Mouse (Mus musculus) liver, embryonic 13.5 days (tissue): ENCODE measurements around the gene Rnf103. TPM values are rescaled to one million over a fixed set of nuclear protein-coding genes. Genes with fewer than 3 reads are reported as not detected.

Source experiments
- ATAC-seq: fragments of 200-750 bp; cut with Nextera tagmentation; 2 replicates; pipeline ENCODE4 v1.8.0; 2017; ENCODE audit warnings: low read depth, mild to moderate bottlenecking, moderate number of reproducible peaks, moderate library complexity
- DNase-seq: peaks from one replicate; pipeline ENCODE4 v3.0.0; 2022
- H3K27ac ChIP-seq: fragments of 300-500 bp; sonication (generic); 2 replicates; pipeline ENCODE4 v1.5.1; 2015; ENCODE audit warnings: moderate library complexity, mild to moderate bottlenecking, inconsistent platforms
- H3K27me3 ChIP-seq: fragments of 300-500 bp; sonication (generic); 2 replicates; pipeline ENCODE4 v1.6.1; 2015; ENCODE audit warnings: mild to moderate bottlenecking, inconsistent platforms
- H3K36me3 ChIP-seq: fragments of 300-500 bp; sonication (generic); 2 replicates; pipeline ENCODE4 v1.6.1; 2015; ENCODE audit warnings: mild to moderate bottlenecking, inconsistent platforms
- H3K4me1 ChIP-seq: fragments of 300-500 bp; sonication (generic); replicated peaks from 2 replicates; pipeline ENCODE4 v1.6.1; 2015; ENCODE audit warnings: inconsistent platforms
- H3K4me2 ChIP-seq: fragments of 300-500 bp; sonication (generic); 2 replicates; pipeline ENCODE4 v1.6.1; 2015; ENCODE audit warnings: inconsistent platforms, mild to moderate bottlenecking, moderate library complexity
- H3K4me3 ChIP-seq: fragments of 300-500 bp; sonication (generic); replicated peaks from 2 replicates; pipeline ENCODE4 v1.5.1; 2015; ENCODE audit warnings: mild to moderate bottlenecking, inconsistent platforms
- H3K9ac ChIP-seq: fragments of 300-500 bp; sonication (generic); 2 replicates; pipeline ENCODE4 v1.6.1; 2015; ENCODE audit warnings: mild to moderate bottlenecking, inconsistent platforms
- H3K9me3 ChIP-seq: fragments of 300-500 bp; sonication (generic); replicated peaks from 2 replicates; pipeline ENCODE4 v1.6.1; 2016; ENCODE audit warnings: inconsistent platforms
- WGBS: fragments of 180-500 bp; shearing (Covaris S2); methylation state at CpG from one replicate; pipeline ENCODE4 v1.1.7; 2015; ENCODE audit not compliant: insufficient replicate concordance; 5-methylcytosine and 5-hydroxymethylcytosine counted together
- polyA plus RNA-seq: library from polyadenylated mRNA; unstranded; fragments of >200 nt; fragmentation: Nextera tagmentation; extraction: Ambion mirVana; gene quantifications from 2 replicates; pipeline ENCODE4 v1.2.1, GENCODE M21; 2015

Gene Rnf103
- polyA plus RNA-seq, 1 experiment from 2014 or later = 5.4 TPM

DNA sequence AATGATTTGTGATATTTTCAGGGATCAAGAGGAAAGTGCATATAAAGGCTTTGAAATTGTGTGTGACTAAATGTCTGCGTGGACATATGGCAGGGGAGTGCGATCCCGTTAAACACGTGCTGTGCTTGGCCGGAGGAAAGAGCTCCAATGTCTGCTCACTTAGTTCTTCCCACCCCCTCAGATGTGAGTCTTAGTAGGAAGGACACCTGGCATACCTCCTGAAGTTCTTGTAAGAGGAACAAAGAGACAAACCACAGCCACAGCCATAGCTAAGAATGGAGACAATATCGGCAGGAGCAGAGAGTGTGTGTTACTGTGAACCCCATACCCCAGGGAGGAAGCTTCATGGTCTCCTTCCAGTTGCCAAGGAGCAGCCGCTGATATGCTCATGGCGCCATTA is 36.5 kb downstream of the Rnf103 start:
- no peaks in the 10 kb centered on the region for H3K36me3 ChIP-seq
- no peaks in the 10 kb centered on the region for H3K4me1 ChIP-seq
- DNase-seq (no peak), ATAC-seq (no peak)
- WGBS = 79% methylated on average over 8 of the region's 8 CpGs
- H3K27me3 ChIP-seq = no peaks in the 10 kb centered on the region
- no peaks in the 10 kb centered on the region for H3K9me3 ChIP-seq
- H3K4me2 ChIP-seq = no peak overlapping the region
- H3K9ac ChIP-seq = no peak overlapping the region
- H3K27ac ChIP-seq = no peak overlapping the region
- H3K4me3 ChIP-seq = no peak overlapping the region

DNA sequence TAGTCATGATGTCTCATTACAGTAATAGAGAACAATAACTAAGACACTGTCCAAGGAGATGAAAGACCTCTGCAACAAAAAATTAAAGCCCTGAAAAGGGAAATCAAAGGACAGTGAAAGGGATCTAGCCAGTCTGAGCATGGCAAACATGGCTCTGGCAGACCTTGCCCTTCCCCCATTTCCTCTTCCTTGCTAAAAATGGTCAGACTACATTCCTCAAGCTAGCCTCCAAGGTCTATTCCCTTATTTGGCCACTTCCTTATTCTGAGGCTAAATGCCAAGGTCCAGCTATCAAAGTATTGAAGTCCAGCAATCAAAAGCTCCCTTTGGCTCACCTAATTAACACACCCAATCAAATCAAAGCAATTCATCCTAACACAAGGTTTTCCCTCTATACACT is 43.6 kb downstream of the Rnf103 start:
- H3K27ac ChIP-seq = no peak overlapping the region
- H3K4me1 ChIP-seq = no peaks in the 10 kb centered on the region
- peaks cover 7% of the 10 kb centered on the region for H3K27me3 ChIP-seq
- H3K9me3 ChIP-seq = no peaks in the 10 kb centered on the region
- no peak for ATAC-seq
- no peaks in the 10 kb centered on the region for H3K36me3 ChIP-seq
- H3K9ac ChIP-seq = no peak overlapping the region
- H3K4me3 ChIP-seq = no peak overlapping the region
- no peak overlapping the region for H3K4me2 ChIP-seq
- DNase-seq = no peak

DNA sequence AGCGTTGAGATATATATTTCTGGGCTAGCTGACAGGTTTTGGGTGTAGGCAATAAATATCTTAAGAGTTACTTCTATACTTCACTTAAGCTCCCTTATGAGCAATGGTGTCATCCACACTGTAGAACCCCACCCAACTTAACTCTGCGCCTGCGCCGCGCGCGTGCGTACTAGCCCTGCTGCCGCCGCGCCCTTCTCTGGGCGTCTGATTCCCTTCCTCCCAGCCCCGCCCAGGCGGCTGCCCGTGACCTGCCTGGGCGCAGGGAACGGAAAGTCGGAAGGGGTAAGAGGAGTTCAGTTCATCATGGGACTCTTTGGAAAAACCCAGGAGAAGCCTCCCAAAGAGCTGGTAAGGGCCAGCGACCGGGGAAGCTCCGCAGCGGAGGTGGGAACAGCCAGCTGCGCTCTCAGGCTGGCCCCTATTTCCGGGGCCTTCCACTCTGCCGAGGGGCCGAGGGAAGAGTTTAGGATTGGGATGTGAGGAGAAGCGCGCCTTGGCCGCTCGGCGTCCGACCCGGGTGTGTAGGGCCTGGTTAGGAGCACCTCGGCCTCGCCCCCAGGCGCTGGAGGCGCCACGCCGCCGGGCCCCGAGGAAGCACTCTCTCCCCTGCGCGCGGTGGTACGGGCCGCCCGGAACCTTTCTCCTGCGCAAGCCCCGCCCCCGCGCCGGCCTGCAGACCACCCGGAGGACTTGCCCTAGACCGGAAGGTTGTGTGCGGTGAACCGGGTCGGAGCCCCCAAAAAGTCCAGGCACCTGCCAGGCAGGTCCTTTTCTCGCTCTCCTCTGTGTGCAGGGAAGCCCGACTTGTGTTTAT is 50.2 kb downstream of the Rnf103 start, which contains the start of gene Chmp3:
Gene Chmp3 (plus strand): TSS at position 112 of the 814 bp plus-strand sequence.
- Histone ChIP-seq H3K9me3 (no peaks in the 10 kb centered on the region), H3K27me3 (peaks cover 7% of the 10 kb centered on the region), H3K4me1 (peaks cover 19% of the 10 kb centered on the region), H3K27ac (peak within 1 kb of the TSS; percentile 97), H3K4me2 (peak within 1 kb of the TSS; percentile 67), H3K9ac (peak within 1 kb of the TSS; percentile 96), H3K4me3 (peak within 1 kb of the TSS; percentile 90), H3K36me3 (peaks cover 6% of the 10 kb centered on the region; the same call in 1 of the 2 replicates)
- WGBS = under 1% methylated on average over 59 of the region's 59 CpGs
- DNase-seq (peak; percentile 95), ATAC-seq (peak; percentile 99)

DNA sequence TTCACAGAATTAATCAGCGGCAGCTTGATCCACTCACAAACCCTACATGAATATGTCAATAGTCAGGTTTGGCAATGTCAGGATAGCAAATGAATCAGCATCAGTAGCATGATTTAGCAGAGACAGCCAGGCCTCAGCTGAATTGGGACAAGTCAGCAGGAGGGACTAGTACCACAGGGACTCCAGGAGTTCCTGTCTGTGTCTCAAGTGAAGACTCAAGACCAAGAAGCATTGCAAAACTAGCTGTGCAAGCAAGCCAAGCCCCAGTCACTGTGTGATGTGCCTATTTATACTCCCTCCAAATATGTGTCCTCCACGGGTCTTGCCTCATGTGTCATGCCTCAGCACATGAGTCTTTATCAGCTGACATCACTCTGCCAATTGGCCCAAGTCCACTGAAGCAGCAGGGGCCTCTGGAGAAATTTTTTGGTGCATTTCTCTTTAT is 61.8 kb downstream of the Rnf103 start:
- Histone ChIP-seq H3K9me3 (no peaks in the 10 kb centered on the region), H3K36me3 (peaks cover 18% of the 10 kb centered on the region), H3K27me3 (no peaks in the 10 kb centered on the region), H3K27ac (no peak overlapping the region; the same call in 1 of the 2 replicates), H3K4me1 (peaks cover 3% of the 10 kb centered on the region; the same call in 1 of the 2 replicates), H3K4me3 (no peak overlapping the region), H3K9ac (no peak overlapping the region), H3K4me2 (no peak overlapping the region)
- 62% methylated on average over 2 of the region's 2 CpGs for WGBS
- peak; percentile 68 for ATAC-seq
- DNase-seq = no peak

DNA sequence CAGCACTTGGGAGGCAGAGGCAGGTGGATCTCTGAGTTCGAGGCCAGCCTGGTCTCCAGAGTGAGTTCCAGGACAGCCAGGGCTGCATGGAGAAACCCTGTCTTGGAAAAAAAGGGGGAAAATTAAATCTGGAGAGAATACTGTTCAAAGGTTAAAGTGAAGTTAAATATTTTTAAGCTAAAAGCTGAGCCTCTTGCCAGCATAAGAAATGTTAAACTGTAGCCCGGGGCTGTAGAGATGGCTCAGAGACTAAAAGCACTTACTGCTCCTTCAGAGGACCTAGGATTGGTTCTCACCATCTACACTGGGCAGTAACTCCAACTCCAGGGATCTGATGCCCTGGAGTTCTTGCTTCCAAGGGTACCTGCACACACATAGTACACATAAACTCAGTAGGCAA is 63.1 kb downstream of the Rnf103 start:
- H3K27ac ChIP-seq = no peak overlapping the region
- no peak overlapping the region for H3K9ac ChIP-seq
- H3K27me3 ChIP-seq = no peaks in the 10 kb centered on the region
- H3K9me3 ChIP-seq = no peaks in the 10 kb centered on the region
- DNase-seq = no peak
- ATAC-seq = no peak
- H3K4me3 ChIP-seq = no peak overlapping the region
- H3K4me2 ChIP-seq = no peak overlapping the region
- 84% methylated on average over 2 of the region's 2 CpGs for WGBS
- H3K36me3 ChIP-seq = peaks cover 24% of the 10 kb centered on the region
- peaks cover 3% of the 10 kb centered on the region; the same call in 1 of the 2 replicates for H3K4me1 ChIP-seq

Other genes with a start within 250 kb of the Rnf103 start
- gene Krcc1, start 222.2 kb upstream of the Rnf103 start, polyA plus RNA-seq = 24.0 and 27.8 TPM in 2 replicates
- 0.20 and 0.27 TPM in 2 replicates for gene Smyd1, start 171.7 kb upstream of the Rnf103 start, polyA plus RNA-seq
- not detected in 2 replicates for gene Cd8b1, start 171.1 kb upstream of the Rnf103 start, polyA plus RNA-seq
- gene Cd8a, start 120.5 kb upstream of the Rnf103 start, polyA plus RNA-seq = not detected in 2 replicates
- 5.6 and 6.2 TPM in 2 replicates for gene Rmnd5a, start 53.3 kb upstream of the Rnf103 start, polyA plus RNA-seq
- 35.6 and 43.2 TPM in 2 replicates for gene Chmp3, start 49.9 kb downstream of the Rnf103 start, polyA plus RNA-seq
- gene Kdm3a, start 139.1 kb downstream of the Rnf103 start, polyA plus RNA-seq = 10.5 and 15.2 TPM in 2 replicates
- gene Reep1, start 213.7 kb downstream of the Rnf103 start, polyA plus RNA-seq = 3.6 and 4.2 TPM in 2 replicates